Mouse (Mus musculus) megakaryocyte, embryonic 14.5 days (primary cell): ENCODE results near the gene Selenom. TPM values are rescaled to one million over a fixed set of nuclear protein-coding genes. Genes with fewer than 3 reads are reported as not detected.

ENCODE experiments used
- H3K27me3 ChIP-seq: replicated peaks from 2 replicates; pipeline ENCODE3; 2012; ENCODE audit warnings: inconsistent platforms
- H3K36me3 ChIP-seq: replicated peaks from 2 replicates; pipeline ENCODE3; 2012; ENCODE audit warnings: low read length, inconsistent platforms, mixed read lengths
- H3K4me1 ChIP-seq: 2 replicates; pipeline ENCODE4 v1.6.1; 2012; ENCODE audit warnings: inconsistent platforms
- H3K4me3 ChIP-seq: replicated peaks from 2 replicates; pipeline ENCODE3; 2012; ENCODE audit warnings: moderate library complexity, mild to moderate bottlenecking, inconsistent platforms
- H3K9me3 ChIP-seq: 2 replicates; pipeline ENCODE4 v1.6.1; 2012; ENCODE audit warnings: inconsistent platforms
- FLI1 ChIP-seq: IDR thresholded peaks from 2 replicates; pipeline ENCODE4 v1.6.1; 2012; ENCODE audit warnings: low read length, inconsistent platforms, mixed read lengths
- GATA1 ChIP-seq: IDR thresholded peaks from 3 replicates; pipeline ENCODE4 v1.6.1; 2012; ENCODE audit warnings: mixed read lengths, low read length, inconsistent platforms, borderline replicate concordance
- polyA plus RNA-seq: library from polyadenylated mRNA; stranded (reverse); fragments of >175 nt; gene quantifications from 2 replicates; pipeline ENCODE4 v1.2.3, GENCODE M21; 2012; ENCODE audit warnings: low replicate concordance; ENCODE audit not compliant: insufficient read depth

Selenom gene
- polyA plus RNA-seq, 1 experiment = 262 TPM

- Histone ChIP-seq H3K4me3 (no peak overlapping the region), H3K36me3 (no peaks in the 10 kb centered on the region), H3K9me3 (no peaks in the 10 kb centered on the region), H3K4me1 (peaks cover 18% of the 10 kb centered on the region), H3K27me3 (peaks cover 27% of the 10 kb centered on the region)
- TF ChIP-seq FLI1 (no peak), GATA1 (no peak)
Observed at GRCm38 (mm10) chr11:3494857-3495256, 19.6 kb upstream of the Selenom start.

GRCm38 (mm10) chr11:3495496-3495895 is 19.0 kb upstream of the Selenom start:
- TF ChIP-seq GATA1 (no peak), FLI1 (no peak)
- no peak overlapping the region for H3K4me3 ChIP-seq
- H3K4me1 ChIP-seq = peaks cover 15% of the 10 kb centered on the region
- H3K9me3 ChIP-seq = no peaks in the 10 kb centered on the region
- H3K36me3 ChIP-seq = no peaks in the 10 kb centered on the region
- H3K27me3 ChIP-seq = peaks cover 31% of the 10 kb centered on the region

GRCm38 (mm10) chr11:3496756-3497155 is 17.7 kb upstream of the Selenom start:
- Histone ChIP-seq H3K36me3 (no peaks in the 10 kb centered on the region), H3K4me3 (no peak overlapping the region), H3K4me1 (peaks cover 15% of the 10 kb centered on the region), H3K9me3 (no peaks in the 10 kb centered on the region), H3K27me3 (peaks cover 42% of the 10 kb centered on the region)
- TF ChIP-seq FLI1 = no peak
- no peak for TF ChIP-seq GATA1

- Histone ChIP-seq H3K36me3 (no peaks in the 10 kb centered on the region), H3K4me1 (peaks cover 15% of the 10 kb centered on the region), H3K9me3 (no peaks in the 10 kb centered on the region), H3K27me3 (peaks cover 42% of the 10 kb centered on the region), H3K4me3 (no peak overlapping the region)
- TF ChIP-seq FLI1 (no peak), GATA1 (no peak)
Observed at GRCm38 (mm10) chr11:3497296-3497695, 17.2 kb upstream of the Selenom start.

GRCm38 (mm10) chr11:3502057-3502456 is 12.4 kb upstream of the Selenom start:
- Histone ChIP-seq H3K36me3 (no peaks in the 10 kb centered on the region), H3K9me3 (no peaks in the 10 kb centered on the region), H3K4me3 (no peak overlapping the region), H3K4me1 (peaks cover 18% of the 10 kb centered on the region), H3K27me3 (peaks cover 70% of the 10 kb centered on the region)
- TF ChIP-seq GATA1 = no peak

GRCm38 (mm10) chr11:3502459-3503072 is 11.9 kb upstream of the Selenom start:
- Histone ChIP-seq H3K4me3 (no peak overlapping the region), H3K27me3 (peaks cover 74% of the 10 kb centered on the region), H3K36me3 (no peaks in the 10 kb centered on the region), H3K4me1 (peaks cover 23% of the 10 kb centered on the region), H3K9me3 (no peaks in the 10 kb centered on the region)
- TF ChIP-seq FLI1 = no peak
- TF ChIP-seq GATA1 = no peak

- Histone ChIP-seq H3K4me1 (peaks cover 38% of the 10 kb centered on the region), H3K9me3 (no peaks in the 10 kb centered on the region), H3K4me3 (peak overlapping the region; percentile 70), H3K36me3 (no peaks in the 10 kb centered on the region), H3K27me3 (peaks cover 74% of the 10 kb centered on the region)
- TF ChIP-seq FLI1 (no peak), GATA1 (no peak)
Observed at GRCm38 (mm10) chr11:3503755-3504693, 10.5 kb upstream of the Selenom start.

GRCm38 (mm10) chr11:3508226-3508625 is 6.3 kb upstream of the Selenom start:
- Histone ChIP-seq H3K9me3 (no peaks in the 10 kb centered on the region), H3K4me3 (peak overlapping the region; percentile 60), H3K27me3 (peaks cover 36% of the 10 kb centered on the region), H3K4me1 (peaks cover 59% of the 10 kb centered on the region), H3K36me3 (no peaks in the 10 kb centered on the region)
- TF ChIP-seq GATA1 (no peak), FLI1 (no peak)

- TF ChIP-seq GATA1 (no peak), FLI1 (no peak)
- no peak overlapping the region for H3K4me3 ChIP-seq
Observed at GRCm38 (mm10) chr11:3509181-3510085, 5.1 kb upstream of the Selenom start.

More at GRCm38 (mm10) chr11:3509181-3510085, 5.1 kb upstream of the Selenom start:
- H3K36me3 ChIP-seq = no peaks in the 10 kb centered on the region
- H3K9me3 ChIP-seq = no peaks in the 10 kb centered on the region
- H3K27me3 ChIP-seq = peaks cover 24% of the 10 kb centered on the region
- H3K4me1 ChIP-seq = peaks cover 61% of the 10 kb centered on the region
